Mouse (Mus musculus): ENCODE measurements at regions not wholly inside any gene's neighbourhood (a gene's known extent, or its start where the extent isn't known, plus 50 kb on each side); places are given as distances from the start of the nearest gene placed in this dataset.

- no peaks in the 10 kb centered on the region for H3K27me3 ChIP-seq (ENCODE audit: insufficient read depth, low read length)
- no peaks in the 10 kb centered on the region for H3K4me1 ChIP-seq (replicated peaks; ENCODE audit: low read depth, low read length)
- no peaks in the 10 kb centered on the region for H3K9me3 ChIP-seq (ENCODE audit: low read length)
- no peak overlapping the region for H3K4me3 ChIP-seq (replicated peaks; ENCODE audit: low read length)
- H3K36me3 ChIP-seq (ENCODE audit: insufficient read depth, low read length) = no peaks in the 10 kb centered on the region
- TF ChIP-seq POU5F1 (IDR thresholded peaks at IDR 0.05; ENCODE audit: borderline replicate concordance, low read length) (no peak), CTCF (conservative IDR thresholded peaks at IDR 0.05; ENCODE audit: low read length) (no peak)
These were observed 392.9 kb upstream of the Igfbp3 start for GRCm38 (mm10) chr11:7606652-7607051.

GRCm38 (mm10) chr11:7592010-7592409, 378.3 kb upstream of the Igfbp3 start:
- Histone ChIP-seq H3K27me3 (ENCODE audit: insufficient read depth, low read length) (no peaks in the 10 kb centered on the region), H3K4me3 (replicated peaks; ENCODE audit: low read length) (no peak overlapping the region), H3K9me3 (ENCODE audit: low read length) (peaks cover 19% of the 10 kb centered on the region), H3K36me3 (ENCODE audit: insufficient read depth, low read length) (no peaks in the 10 kb centered on the region), H3K4me1 (replicated peaks; ENCODE audit: low read depth, low read length) (no peaks in the 10 kb centered on the region)
- TF ChIP-seq NANOG (IDR thresholded peaks at IDR 0.05; ENCODE audit: borderline replicate concordance, low read length) (no peak), CTCF (conservative IDR thresholded peaks at IDR 0.05; ENCODE audit: low read length) (no peak), POU5F1 (IDR thresholded peaks at IDR 0.05; ENCODE audit: borderline replicate concordance, low read length) (no peak)

GRCm38 (mm10) chr11:7583296-7583695, 369.6 kb upstream of the Igfbp3 start:
- Histone ChIP-seq H3K4me1 (replicated peaks; ENCODE audit: low read depth, low read length) (no peaks in the 10 kb centered on the region), H3K27me3 (ENCODE audit: insufficient read depth, low read length) (no peaks in the 10 kb centered on the region), H3K36me3 (ENCODE audit: insufficient read depth, low read length) (no peaks in the 10 kb centered on the region), H3K4me3 (replicated peaks; ENCODE audit: low read length) (no peak overlapping the region), H3K9me3 (ENCODE audit: low read length) (peaks cover 18% of the 10 kb centered on the region)
- TF ChIP-seq CTCF (conservative IDR thresholded peaks at IDR 0.05; ENCODE audit: low read length) (no peak), NANOG (IDR thresholded peaks at IDR 0.05; ENCODE audit: borderline replicate concordance, low read length) (no peak), POU5F1 (IDR thresholded peaks at IDR 0.05; ENCODE audit: borderline replicate concordance, low read length) (no peak)

GRCm38 (mm10) chr11:7568484-7568883, 354.8 kb upstream of the Igfbp3 start:
- 0 out of 2 replicates have a peak, but pooled peaks have one; percentile 12 for TF ChIP-seq CTCF (conservative IDR thresholded peaks at IDR 0.05; ENCODE audit: low read length)
- no peak for TF ChIP-seq NANOG (IDR thresholded peaks at IDR 0.05; ENCODE audit: borderline replicate concordance, low read length)
- H3K4me1 ChIP-seq (replicated peaks; ENCODE audit: low read depth, low read length) = no peaks in the 10 kb centered on the region
- no peak overlapping the region for H3K4me3 ChIP-seq (replicated peaks; ENCODE audit: low read length)
- peaks cover 21% of the 10 kb centered on the region for H3K9me3 ChIP-seq (ENCODE audit: low read length)
- no peaks in the 10 kb centered on the region for H3K36me3 ChIP-seq (ENCODE audit: insufficient read depth, low read length)
- H3K27me3 ChIP-seq (ENCODE audit: insufficient read depth, low read length) = no peaks in the 10 kb centered on the region

GRCm38 (mm10) chr11:7562029-7562428, 348.3 kb upstream of the Igfbp3 start:
- Histone ChIP-seq H3K27me3 (ENCODE audit: insufficient read depth, low read length) (no peaks in the 10 kb centered on the region), H3K4me1 (replicated peaks; ENCODE audit: low read depth, low read length) (peaks cover 6% of the 10 kb centered on the region; the same call in 1 of the 2 replicates), H3K36me3 (ENCODE audit: insufficient read depth, low read length) (no peaks in the 10 kb centered on the region), H3K9me3 (ENCODE audit: low read length) (peaks cover 5% of the 10 kb centered on the region), H3K4me3 (replicated peaks; ENCODE audit: low read length) (no peak overlapping the region)
- TF ChIP-seq POU5F1 (IDR thresholded peaks at IDR 0.05; ENCODE audit: borderline replicate concordance, low read length) (no peak), NANOG (IDR thresholded peaks at IDR 0.05; ENCODE audit: borderline replicate concordance, low read length) (no peak), CTCF (conservative IDR thresholded peaks at IDR 0.05; ENCODE audit: low read length) (no peak)

GRCm38 (mm10) chr11:7561437-7561836, 347.7 kb upstream of the Igfbp3 start:
- no peaks in the 10 kb centered on the region for H3K36me3 ChIP-seq (ENCODE audit: insufficient read depth, low read length)
- peaks cover 5% of the 10 kb centered on the region for H3K9me3 ChIP-seq (ENCODE audit: low read length)
- TF ChIP-seq POU5F1 (IDR thresholded peaks at IDR 0.05; ENCODE audit: borderline replicate concordance, low read length) (no peak), CTCF (conservative IDR thresholded peaks at IDR 0.05; ENCODE audit: low read length) (no peak), NANOG (IDR thresholded peaks at IDR 0.05; ENCODE audit: borderline replicate concordance, low read length) (no peak)
- no peak overlapping the region for H3K4me3 ChIP-seq (replicated peaks; ENCODE audit: low read length)
- no peaks in the 10 kb centered on the region for H3K27me3 ChIP-seq (ENCODE audit: insufficient read depth, low read length)
- H3K4me1 ChIP-seq (replicated peaks; ENCODE audit: low read depth, low read length) = peaks cover 6% of the 10 kb centered on the region; the same call in 1 of the 2 replicates

GRCm38 (mm10) chr11:7555613-7556274, 342.0 kb upstream of the Igfbp3 start:
- Histone ChIP-seq H3K4me1 (replicated peaks; ENCODE audit: low read depth, low read length) (no peaks in the 10 kb centered on the region), H3K4me3 (replicated peaks; ENCODE audit: low read length) (no peak overlapping the region), H3K36me3 (ENCODE audit: insufficient read depth, low read length) (no peaks in the 10 kb centered on the region), H3K27me3 (ENCODE audit: insufficient read depth, low read length) (no peaks in the 10 kb centered on the region), H3K9me3 (ENCODE audit: low read length) (no peaks in the 10 kb centered on the region)
- TF ChIP-seq NANOG (IDR thresholded peaks at IDR 0.05; ENCODE audit: borderline replicate concordance, low read length) (no peak), POU5F1 (IDR thresholded peaks at IDR 0.05; ENCODE audit: borderline replicate concordance, low read length) (no peak), CTCF (conservative IDR thresholded peaks at IDR 0.05; ENCODE audit: low read length) (no peak)

- H3K4me3 ChIP-seq (replicated peaks; ENCODE audit: low read length) = no peak overlapping the region
- no peaks in the 10 kb centered on the region for H3K36me3 ChIP-seq (ENCODE audit: insufficient read depth, low read length)
- no peaks in the 10 kb centered on the region for H3K4me1 ChIP-seq (replicated peaks; ENCODE audit: low read depth, low read length)
- H3K9me3 ChIP-seq (ENCODE audit: low read length) = peaks cover 5% of the 10 kb centered on the region
- TF ChIP-seq CTCF (conservative IDR thresholded peaks at IDR 0.05; ENCODE audit: low read length) (no peak), POU5F1 (IDR thresholded peaks at IDR 0.05; ENCODE audit: borderline replicate concordance, low read length) (no peak)
- H3K27me3 ChIP-seq (ENCODE audit: insufficient read depth, low read length) = no peaks in the 10 kb centered on the region
These were observed 338.4 kb upstream of the Igfbp3 start for GRCm38 (mm10) chr11:7552154-7552553.

- Histone ChIP-seq H3K27me3 (ENCODE audit: insufficient read depth, low read length) (no peaks in the 10 kb centered on the region), H3K4me1 (replicated peaks; ENCODE audit: low read depth, low read length) (no peaks in the 10 kb centered on the region), H3K9me3 (ENCODE audit: low read length) (peaks cover 10% of the 10 kb centered on the region), H3K4me3 (replicated peaks; ENCODE audit: low read length) (no peak overlapping the region), H3K36me3 (ENCODE audit: insufficient read depth, low read length) (no peaks in the 10 kb centered on the region)
- TF ChIP-seq POU5F1 (IDR thresholded peaks at IDR 0.05; ENCODE audit: borderline replicate concordance, low read length) (no peak), CTCF (conservative IDR thresholded peaks at IDR 0.05; ENCODE audit: low read length) (no peak), NANOG (IDR thresholded peaks at IDR 0.05; ENCODE audit: borderline replicate concordance, low read length) (no peak)
These were observed 334.1 kb upstream of the Igfbp3 start for GRCm38 (mm10) chr11:7547796-7548195.
